Mouse (Mus musculus): ENCODE measurements at regions not wholly inside any gene's neighbourhood (a gene's known extent, or its start where the extent isn't known, plus 50 kb on each side); places are given as distances from the start of the nearest gene placed in this dataset.
"Not testable (repeated sequence)": the region's sequence is repeated elsewhere in the genome, so short reads cannot be mapped to it uniquely, and the experiment has no call there.

GRCm38 (mm10) chr12:65382796-65383195 is 157.5 kb downstream of the Wdr20rt start:
- not testable (repeated sequence) for H3K36me3 ChIP-seq; H3K9ac ChIP-seq; H3K27ac ChIP-seq (replicated peaks); H3K4me3 ChIP-seq (replicated peaks); H3K9me3 ChIP-seq (replicated peaks); H3K4me2 ChIP-seq (replicated peaks); H3K4me1 ChIP-seq; H3K27me3 ChIP-seq; ATAC-seq (ENCODE audit: insufficient number of reproducible peaks, low FRiP score, low TSS enrichment, low read depth)
- WGBS, result 92% methylated on average over 11 of the region's 11 CpGs

GRCm38 (mm10) chr12:65386005-65386645 is 160.8 kb downstream of the Wdr20rt start:
- Histone ChIP-seq H3K9me3 (replicated peaks) (no peaks in the 10 kb centered on the region), H3K9ac (no peak overlapping the region), H3K27me3 (no peaks in the 10 kb centered on the region), H3K4me1 (no peaks in the 10 kb centered on the region), H3K4me2 (replicated peaks) (no peak overlapping the region), H3K4me3 (replicated peaks) (no peak overlapping the region), H3K27ac (replicated peaks) (no peak overlapping the region), H3K36me3 (no peaks in the 10 kb centered on the region)
- 81% methylated on average over 2 of the region's 2 CpGs for WGBS
- ATAC-seq (ENCODE audit: insufficient number of reproducible peaks, low FRiP score, low TSS enrichment, low read depth), result no peak

GRCm38 (mm10) chr12:65387042-65387441 is 161.7 kb downstream of the Wdr20rt start:
- Histone ChIP-seq H3K27me3 (no peaks in the 10 kb centered on the region), H3K9ac (no peak overlapping the region), H3K4me2 (replicated peaks) (no peak overlapping the region), H3K4me1 (no peaks in the 10 kb centered on the region), H3K36me3 (no peaks in the 10 kb centered on the region), H3K4me3 (replicated peaks) (no peak overlapping the region), H3K27ac (replicated peaks) (no peak overlapping the region), H3K9me3 (replicated peaks) (no peaks in the 10 kb centered on the region)
- ATAC-seq (ENCODE audit: insufficient number of reproducible peaks, low FRiP score, low TSS enrichment, low read depth), result no peak

GRCm38 (mm10) chr12:65389512-65389911 is 164.2 kb downstream of the Wdr20rt start:
- Histone ChIP-seq H3K9me3 (replicated peaks) (no peaks in the 10 kb centered on the region), H3K9ac (no peak overlapping the region), H3K4me1 (no peaks in the 10 kb centered on the region), H3K27me3 (no peaks in the 10 kb centered on the region), H3K27ac (replicated peaks) (no peak overlapping the region), H3K36me3 (no peaks in the 10 kb centered on the region), H3K4me2 (replicated peaks) (no peak overlapping the region), H3K4me3 (replicated peaks) (no peak overlapping the region)
- ATAC-seq (ENCODE audit: insufficient number of reproducible peaks, low FRiP score, low TSS enrichment, low read depth), result no peak
- WGBS, result 47% methylated on average over 2 of the region's 2 CpGs

GRCm38 (mm10) chr12:65390330-65390729 is 165.0 kb downstream of the Wdr20rt start:
- Histone ChIP-seq H3K27ac (replicated peaks) (no peak overlapping the region), H3K27me3 (no peaks in the 10 kb centered on the region), H3K4me1 (no peaks in the 10 kb centered on the region), H3K9ac (no peak overlapping the region), H3K9me3 (replicated peaks) (no peaks in the 10 kb centered on the region), H3K36me3 (no peaks in the 10 kb centered on the region), H3K4me3 (replicated peaks) (no peak overlapping the region), H3K4me2 (replicated peaks) (no peak overlapping the region)
- 87% methylated on average over 6 of the region's 6 CpGs for WGBS
- ATAC-seq (ENCODE audit: insufficient number of reproducible peaks, low FRiP score, low TSS enrichment, low read depth), result no peak

GRCm38 (mm10) chr12:65401728-65402419 is 176.6 kb downstream of the Wdr20rt start:
- Histone ChIP-seq H3K4me1 (no peaks in the 10 kb centered on the region), H3K27ac (replicated peaks) (no peak overlapping the region), H3K36me3 (no peaks in the 10 kb centered on the region), H3K4me2 (replicated peaks) (no peak overlapping the region), H3K9me3 (replicated peaks) (no peaks in the 10 kb centered on the region), H3K9ac (no peak overlapping the region), H3K27me3 (no peaks in the 10 kb centered on the region), H3K4me3 (replicated peaks) (no peak overlapping the region)
- peak; percentile 51 for ATAC-seq (ENCODE audit: insufficient number of reproducible peaks, low FRiP score, low TSS enrichment, low read depth)
- 41% methylated on average over 8 of the region's 8 CpGs for WGBS

- H3K27ac ChIP-seq (replicated peaks), result no peak overlapping the region
- H3K9ac ChIP-seq, result no peak overlapping the region
- 87% methylated on average over 2 of the region's 2 CpGs for WGBS
These were observed 177.8 kb downstream of the Wdr20rt start for GRCm38 (mm10) chr12:65403124-65403523.

GRCm38 (mm10) chr12:65413034-65413700 is 187.8 kb downstream of the Wdr20rt start:
- WGBS, result 75% methylated on average over 9 of the region's 9 CpGs
- ATAC-seq (ENCODE audit: insufficient number of reproducible peaks, low FRiP score, low TSS enrichment, low read depth), result no peak
- Histone ChIP-seq H3K4me3 (replicated peaks) (no peak overlapping the region), H3K36me3 (no peaks in the 10 kb centered on the region), H3K27ac (replicated peaks) (no peak overlapping the region), H3K27me3 (no peaks in the 10 kb centered on the region), H3K4me1 (no peaks in the 10 kb centered on the region), H3K4me2 (replicated peaks) (no peak overlapping the region), H3K9ac (no peak overlapping the region), H3K9me3 (replicated peaks) (no peaks in the 10 kb centered on the region)

More at GRCm38 (mm10) chr12:65403124-65403523, 177.8 kb downstream of the Wdr20rt start:
- H3K4me1 ChIP-seq, result no peaks in the 10 kb centered on the region
- ATAC-seq (ENCODE audit: insufficient number of reproducible peaks, low FRiP score, low TSS enrichment, low read depth), result no peak
- no peaks in the 10 kb centered on the region for H3K36me3 ChIP-seq
- H3K4me3 ChIP-seq (replicated peaks), result no peak overlapping the region
- no peaks in the 10 kb centered on the region for H3K27me3 ChIP-seq
- H3K4me2 ChIP-seq (replicated peaks), result no peak overlapping the region
- no peaks in the 10 kb centered on the region for H3K9me3 ChIP-seq (replicated peaks)

GRCm38 (mm10) chr12:65414393-65414792 is 189.1 kb downstream of the Wdr20rt start:
- Histone ChIP-seq H3K9ac (no peak overlapping the region), H3K9me3 (replicated peaks) (no peaks in the 10 kb centered on the region), H3K4me3 (replicated peaks) (no peak overlapping the region), H3K4me1 (no peaks in the 10 kb centered on the region), H3K27me3 (no peaks in the 10 kb centered on the region), H3K36me3 (no peaks in the 10 kb centered on the region), H3K27ac (replicated peaks) (no peak overlapping the region), H3K4me2 (replicated peaks) (no peak overlapping the region)
- ATAC-seq (ENCODE audit: insufficient number of reproducible peaks, low FRiP score, low TSS enrichment, low read depth), result no peak
- 42% methylated on average over 4 of the region's 4 CpGs for WGBS

GRCm38 (mm10) chr12:65416909-65417308 is 191.6 kb downstream of the Wdr20rt start:
- no peak overlapping the region for H3K9ac ChIP-seq
- H3K27ac ChIP-seq (replicated peaks), result no peak overlapping the region
- 81% methylated on average over 5 of the region's 5 CpGs for WGBS
- H3K9me3 ChIP-seq (replicated peaks), result no peaks in the 10 kb centered on the region
- no peak overlapping the region for H3K4me3 ChIP-seq (replicated peaks)
- H3K4me2 ChIP-seq (replicated peaks), result no peak overlapping the region
- no peaks in the 10 kb centered on the region for H3K27me3 ChIP-seq
- no peak for ATAC-seq (ENCODE audit: insufficient number of reproducible peaks, low FRiP score, low TSS enrichment, low read depth)
- no peaks in the 10 kb centered on the region for H3K36me3 ChIP-seq
- no peaks in the 10 kb centered on the region for H3K4me1 ChIP-seq

- Histone ChIP-seq H3K9ac (no peak overlapping the region), H3K4me2 (replicated peaks) (no peak overlapping the region), H3K4me1 (no peaks in the 10 kb centered on the region), H3K9me3 (replicated peaks) (no peaks in the 10 kb centered on the region), H3K27me3 (no peaks in the 10 kb centered on the region), H3K4me3 (replicated peaks) (no peak overlapping the region), H3K27ac (replicated peaks) (no peak overlapping the region), H3K36me3 (no peaks in the 10 kb centered on the region)
- ATAC-seq (ENCODE audit: insufficient number of reproducible peaks, low FRiP score, low TSS enrichment, low read depth), result no peak
- WGBS, result 73% methylated on average over 7 of the region's 7 CpGs
These were observed 194.8 kb downstream of the Wdr20rt start for GRCm38 (mm10) chr12:65420127-65420526.

Measured in embryonic facial prominence, embryonic 15.5 days (tissue).